In the genomic region with DNA sequence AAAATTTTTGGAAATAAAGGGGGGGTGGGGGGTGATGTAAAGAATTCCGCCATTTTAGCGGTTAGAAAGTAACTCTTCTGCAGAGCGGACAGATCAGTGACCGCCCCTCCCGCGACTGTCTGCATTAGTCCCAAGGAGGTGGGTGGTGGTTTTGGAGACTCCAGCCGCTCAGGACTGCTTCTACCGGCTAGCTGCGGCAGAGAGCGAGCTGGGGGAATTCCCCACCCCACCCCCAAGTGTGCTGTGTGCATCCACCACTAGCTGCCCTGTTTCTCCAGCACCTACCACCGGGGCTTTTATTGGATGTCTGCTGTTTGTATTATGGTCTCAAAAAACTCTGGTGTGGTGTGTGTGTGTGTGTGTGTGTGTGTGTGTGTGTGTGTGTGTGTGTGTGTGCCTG, we compare ENCODE assay signal across 9 mouse cellular contexts. TPM values are rescaled to one million over a fixed set of nuclear protein-coding genes. Genes with fewer than 3 reads are reported as not detected.
DNase-seq lines count a peak whose midpoint lies in the region; ATAC-seq and TF ChIP-seq lines count a peak whose summit lies in the region.
"Had no signal": no experiment of that assay in that cellular context is flagged by ENCODE, and none has a peak within 500 bp of the region (broad histone marks: within the 10 kb centered on the region; RNA-seq: fewer than 3 reads in every experiment).

No protein-coding gene starts in this region.

- TF ChIP-seq CTCF in CH12.LX (conservative IDR thresholded peaks at IDR 0.05 in 1 of 2, IDR thresholded peaks at IDR 0.05 in 1 of 2; ENCODE audit: low read depth in 2 of 2, low read length in 2 of 2): no peak
- TF ChIP-seq CTCF in thymus, adult 2 months (IDR thresholded peaks at IDR 0.05; ENCODE audit: borderline replicate concordance, control insufficient read depth, extremely low read depth, insufficient read depth, low read length, poor library complexity): no peak

- H3K4me3 ChIP-seq in heart, embryonic 14.5 days (ENCODE audit: control insufficient read depth in 1 of 2, insufficient read depth in 1 of 2, low read depth in 1 of 2, low read length in 2 of 2): peak overlapping the region in 1 of 2 experiments; percentile 56; a peak in 2 of 4 replicates
- no peak overlapping the region for H3K4me3 ChIP-seq in CH12.LX (replicated peaks in 1 of 3; ENCODE audit: low read depth in 2 of 3, low read length in 2 of 3, poor library complexity in 1 of 3)
- H3K4me3 ChIP-seq in forebrain, embryonic 16.5 days (replicated peaks; ENCODE audit: low read length): peak overlapping the region; percentile 59
- no peak overlapping the region for H3K4me3 ChIP-seq in liver, embryonic 15.5 days (replicated peaks)
- no peak overlapping the region for H3K4me3 ChIP-seq in thymus, adult 2 months (ENCODE audit: control insufficient read depth, insufficient read depth, low read length)

- peaks cover 2 to 12% of the 10 kb centered on the region in 2 experiments; a peak in 3 of 4 replicates for H3K4me1 ChIP-seq in heart, embryonic 14.5 days (ENCODE audit: control insufficient read depth in 2 of 2, insufficient read depth in 2 of 2, low read length in 2 of 2)
- H3K4me1 ChIP-seq in CH12.LX (ENCODE audit: control insufficient read depth in 1 of 2, insufficient read depth in 2 of 2): peaks cover 2 to 24% of the 10 kb centered on the region in 2 experiments; a peak in 2 of 4 replicates
- peaks cover 9% of the 10 kb centered on the region for H3K4me1 ChIP-seq in forebrain, embryonic 16.5 days (replicated peaks; ENCODE audit: control insufficient read depth, insufficient read depth, low read length)
- H3K4me1 ChIP-seq in liver, embryonic 15.5 days (replicated peaks): peaks cover 22% of the 10 kb centered on the region
- H3K4me1 ChIP-seq in thymus, adult 2 months (replicated peaks; ENCODE audit: control insufficient read depth, insufficient read depth, low read length): no peaks in the 10 kb centered on the region

- H3K27me3 ChIP-seq in heart, embryonic 14.5 days (ENCODE audit: control insufficient read depth, insufficient read depth, low read length): peaks cover 16% of the 10 kb centered on the region; the same call in 1 of the 2 replicates
- no peaks in the 10 kb centered on the region for H3K27me3 ChIP-seq in CH12.LX (replicated peaks)
- no peaks in the 10 kb centered on the region for H3K27me3 ChIP-seq in forebrain, embryonic 16.5 days (replicated peaks; ENCODE audit: control insufficient read depth, insufficient read depth, low read length)
- peaks cover 50% of the 10 kb centered on the region for H3K27me3 ChIP-seq in liver, embryonic 15.5 days
- H3K27me3 ChIP-seq in thymus, adult 2 months (ENCODE audit: control insufficient read depth, insufficient read depth, low read length): no peaks in the 10 kb centered on the region; the same call in 1 of the 2 replicates

- DNase-seq in heart, adult 11 months: no peak
- peak; percentile 66 for DNase-seq in CH12.LX (ENCODE audit: extremely low read depth)
- no peak for DNase-seq in thymus, adult 2 months
- DNase-seq in c-Kit-positive CD71-positive TER-119-positive erythroid progenitor cells, embryonic 14.5 days (ENCODE audit: low spot score): no peak

- peak overlapping the region; percentile 89 for H3K4me2 ChIP-seq in heart, embryonic 14.5 days (ENCODE audit: low read length)
- peak overlapping the region; percentile 47 for H3K4me2 ChIP-seq in CH12.LX (ENCODE audit: insufficient read depth, low read depth, poor library complexity, severe bottlenecking)
- H3K4me2 ChIP-seq in forebrain, embryonic 16.5 days (ENCODE audit: low read length): peak overlapping the region; percentile 57
- peak overlapping the region; percentile 68 for H3K4me2 ChIP-seq in liver, embryonic 15.5 days

- H3K79me2 ChIP-seq in CH12.LX (replicated peaks; ENCODE audit: control insufficient read depth, extremely low read depth, insufficient read depth, poor library complexity, severe bottlenecking): no peaks in the 10 kb centered on the region

- no peak for TF ChIP-seq POLR2A in CH12.LX (IDR thresholded peaks at IDR 0.05; ENCODE audit: low read depth, low read length)
- TF ChIP-seq POLR2A in thymus, adult 2 months (IDR thresholded peaks at IDR 0.05; ENCODE audit: control insufficient read depth, extremely low read depth, insufficient read depth, low read length, poor library complexity): no peak

- 8% methylated on average over 11 of the region's 11 CpGs for WGBS in heart, embryonic 14.5 days
- 4% methylated on average over 11 of the region's 11 CpGs for WGBS in forebrain, embryonic 16.5 days
- WGBS in liver, embryonic 15.5 days (ENCODE audit: insufficient replicate concordance): 6% methylated on average over 11 of the region's 11 CpGs
- WGBS in thymus, adult 2 months: 14% methylated on average over 11 of the region's 11 CpGs

- no peak overlapping the region for H3K27ac ChIP-seq in heart, embryonic 14.5 days (replicated peaks in 1 of 2; ENCODE audit: control insufficient read depth in 1 of 2, insufficient read depth in 1 of 2, low read depth in 2 of 2, low read length in 2 of 2)
- no peak overlapping the region for H3K27ac ChIP-seq in CH12.LX (ENCODE audit: insufficient read depth, low read depth)
- no peak overlapping the region for H3K27ac ChIP-seq in forebrain, embryonic 16.5 days (ENCODE audit: low read length)
- H3K27ac ChIP-seq in liver, embryonic 15.5 days (replicated peaks): no peak overlapping the region
- H3K27ac ChIP-seq in thymus, adult 2 months (ENCODE audit: control insufficient read depth, insufficient read depth, low read length): no peak overlapping the region

- peak overlapping the region; percentile 69; the same call in 1 of the 2 replicates for H3K9ac ChIP-seq in heart, embryonic 14.5 days (ENCODE audit: low read length)
- no peak overlapping the region for H3K9ac ChIP-seq in CH12.LX (ENCODE audit: insufficient read depth, low read depth)
- H3K9ac ChIP-seq in forebrain, embryonic 16.5 days (replicated peaks; ENCODE audit: low read depth, low read length): no peak overlapping the region
- no peak overlapping the region for H3K9ac ChIP-seq in liver, embryonic 15.5 days

- dilution Hi-C loops in CH12.LX (cut with MboI; ENCODE audit: extremely low pct_ligation_motif_present, extremely low pct_unique_long_range_greater_than_20kb, low sequenced_read_pairs): no loop called here

- TF ChIP-seq RAD21 in CH12.LX (IDR thresholded peaks at IDR 0.05; ENCODE audit: low read depth, low read length): no peak

- no peaks in the 10 kb centered on the region for H3K9me3 ChIP-seq in heart, embryonic 14.5 days (ENCODE audit: control insufficient read depth, low read length)
- no peaks in the 10 kb centered on the region for H3K9me3 ChIP-seq in CH12.LX (replicated peaks; ENCODE audit: low read length)
- H3K9me3 ChIP-seq in forebrain, embryonic 16.5 days (ENCODE audit: control insufficient read depth, low read length): no peaks in the 10 kb centered on the region
- no peaks in the 10 kb centered on the region for H3K9me3 ChIP-seq in liver, embryonic 15.5 days (replicated peaks)

- in situ Hi-C loops in CH12.LX (cut with MboI; ENCODE audit: low pct_ligation_motif_present, low pct_unique_long_range_greater_than_20kb, low sequenced_read_pairs): no loop called here

- TF ChIP-seq EP300 in CH12.LX (IDR thresholded peaks at IDR 0.05; ENCODE audit: low read length): peak; percentile 21; the same call in 1 of the 2 replicates

- H3K36me3 ChIP-seq in heart, embryonic 14.5 days (ENCODE audit: control insufficient read depth, insufficient read depth, low read length): peaks cover 23% of the 10 kb centered on the region
- peaks cover 11 to 25% of the 10 kb centered on the region in 2 experiments for H3K36me3 ChIP-seq in CH12.LX (replicated peaks in 1 of 2; ENCODE audit: control insufficient read depth in 1 of 2, insufficient read depth in 1 of 2, low read length in 1 of 2)
- H3K36me3 ChIP-seq in forebrain, embryonic 16.5 days (ENCODE audit: control insufficient read depth, insufficient read depth): peaks cover 8% of the 10 kb centered on the region
- peaks cover 25% of the 10 kb centered on the region for H3K36me3 ChIP-seq in liver, embryonic 15.5 days (replicated peaks)
- H3K36me3 ChIP-seq in thymus, adult 2 months (ENCODE audit: control insufficient read depth, insufficient read depth, low read length): peaks cover 11% of the 10 kb centered on the region

- no peak for ATAC-seq in heart, embryonic 14.5 days (ENCODE audit: insufficient number of reproducible peaks, insufficient read depth, low FRiP score, low read depth)
- no peak for ATAC-seq in forebrain, embryonic 16.5 days
- ATAC-seq in liver, embryonic 15.5 days (ENCODE audit: insufficient read depth): no peak
- no peak for ATAC-seq in erythroid progenitor cell, adult 5-6 weeks (replicated peaks; ENCODE audit: low FRiP score, poor library complexity, severe bottlenecking)

RNA-seq across cellular contexts. Expression of gene L3mbtl1, which starts 0.7 kb away (rescaled TPM):
- polyA plus RNA-seq in heart, embryonic 14.5 days (2014; fragmentation: Nextera tagmentation; extraction: Ambion mirVana): 0.24 TPM in 1 of 2 replicates, not detected in the other
- total RNA-seq in CH12.LX (2012; rRNA removed): not detected in 2 replicates
- total RNA-seq in CH12.LX (2014; rRNA removed): not detected in 2 replicates
- polyA plus RNA-seq in CH12.LX (2012; ENCODE audit: insufficient read length, low read depth): 0.09 TPM in 1 of 2 replicates, not detected in the other
- 0.96 and 2.1 TPM in 2 replicates for polyA plus RNA-seq in forebrain, embryonic 16.5 days (2015; fragmentation: Nextera tagmentation; extraction: Ambion mirVana)
- polyA plus RNA-seq in liver, embryonic 15.5 days (2015; fragmentation: Nextera tagmentation; extraction: Ambion mirVana): 0.02 and 0.06 TPM in 2 replicates
- 0.19 and 0.36 TPM in 2 replicates for polyA plus RNA-seq in thymus, adult 2 months (2012; rRNA removed)
- total RNA-seq in erythroid progenitor cell, adult 5-6 weeks (2015; ENCODE audit: low replicate concordance): 0.36 TPM in 1 of 2 replicates, not detected in the other
- total RNA-seq in erythroid progenitor cell, adult 5-6 weeks (2017; ENCODE audit: low replicate concordance): not detected in 2 replicates
- total RNA-seq: megakaryocyte progenitor cell, adult 5-6 weeks had no signal

RNA-seq across cellular contexts. Expression of gene Srsf6, which starts 12.6 kb away (rescaled TPM):
- 111 and 124 TPM in 2 replicates for polyA plus RNA-seq in heart, embryonic 14.5 days (2014; fragmentation: Nextera tagmentation; extraction: Ambion mirVana)
- 96.3 and 144 TPM in 2 replicates for total RNA-seq in CH12.LX (2012; rRNA removed)
- total RNA-seq in CH12.LX (2014; rRNA removed): 204 and 230 TPM in 2 replicates
- 227 and 244 TPM in 2 replicates for polyA plus RNA-seq in CH12.LX (2012; ENCODE audit: insufficient read length, low read depth)
- polyA plus RNA-seq in forebrain, embryonic 16.5 days (2015; fragmentation: Nextera tagmentation; extraction: Ambion mirVana): 155 and 168 TPM in 2 replicates
- polyA plus RNA-seq in liver, embryonic 15.5 days (2015; fragmentation: Nextera tagmentation; extraction: Ambion mirVana): 88.3 and 95.6 TPM in 2 replicates
- polyA plus RNA-seq in thymus, adult 2 months (2012; rRNA removed): 194 and 237 TPM in 2 replicates
- 102 and 149 TPM in 2 replicates for total RNA-seq in erythroid progenitor cell, adult 5-6 weeks (2015; ENCODE audit: low replicate concordance)
- total RNA-seq in erythroid progenitor cell, adult 5-6 weeks (2017; ENCODE audit: low replicate concordance): 107 and 121 TPM in 2 replicates

RNA-seq across cellular contexts. Expression of gene Sgk2, which starts 43.2 kb away (rescaled TPM):
- not detected in 2 replicates for polyA plus RNA-seq in heart, embryonic 14.5 days (2014; fragmentation: Nextera tagmentation; extraction: Ambion mirVana)
- total RNA-seq in CH12.LX (2012; rRNA removed) (not detected in 2 replicates), CH12.LX (2014; rRNA removed) (not detected in 2 replicates)
- polyA plus RNA-seq in CH12.LX (2012; ENCODE audit: insufficient read length, low read depth): not detected in 2 replicates
- polyA plus RNA-seq in forebrain, embryonic 16.5 days (2015; fragmentation: Nextera tagmentation; extraction: Ambion mirVana): not detected in 2 replicates
- polyA plus RNA-seq in liver, embryonic 15.5 days (2015; fragmentation: Nextera tagmentation; extraction: Ambion mirVana): 5.4 and 5.8 TPM in 2 replicates
- 0.22 and 0.24 TPM in 2 replicates for polyA plus RNA-seq in thymus, adult 2 months (2012; rRNA removed)
- not detected in 2 replicates for total RNA-seq in erythroid progenitor cell, adult 5-6 weeks (2015; ENCODE audit: low replicate concordance)
- total RNA-seq in erythroid progenitor cell, adult 5-6 weeks (2017; ENCODE audit: low replicate concordance): not detected in 2 replicates
- total RNA-seq: megakaryocyte progenitor cell, adult 5-6 weeks had no signal
